In the genomic region with DNA sequence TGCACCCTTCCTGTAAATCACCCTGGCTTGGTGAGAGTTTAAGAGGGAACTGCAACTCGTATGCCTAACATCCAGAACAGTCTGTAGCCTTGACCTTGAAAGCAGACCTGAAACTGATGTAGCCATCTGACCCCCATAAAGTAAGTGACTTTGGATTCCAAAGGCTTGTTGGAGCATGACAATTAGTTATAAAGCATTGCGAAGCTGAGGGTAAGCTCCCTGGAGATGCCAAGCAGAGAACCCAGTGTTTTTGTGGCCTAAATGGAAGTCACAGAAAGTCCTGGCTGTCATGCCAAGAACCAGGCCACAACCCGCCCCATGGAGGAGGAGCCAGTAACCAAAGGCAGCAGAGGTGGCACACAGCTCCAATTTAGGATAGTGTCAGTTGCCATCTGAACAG, we compare ENCODE assay signal across 8 mouse cellular contexts. TPM values are rescaled to one million over a fixed set of nuclear protein-coding genes. Genes with fewer than 3 reads are reported as not detected.
DNase-seq lines count a peak whose midpoint lies in the region; ATAC-seq lines count a peak whose summit lies in the region.

No protein-coding gene starts in this region.

- no peaks in the 10 kb centered on the region for H3K36me3 ChIP-seq in lung, embryonic 16.5 days (ENCODE audit: control insufficient read depth, insufficient read depth, low read length)
- H3K36me3 ChIP-seq in heart, embryonic 11.5 days (ENCODE audit: control insufficient read depth, insufficient read depth, low read length) = no peaks in the 10 kb centered on the region

- H3K4me1 ChIP-seq in lung, embryonic 16.5 days (replicated peaks; ENCODE audit: control insufficient read depth, insufficient read depth, low read length) = peaks cover 19% of the 10 kb centered on the region
- H3K4me1 ChIP-seq in heart, embryonic 11.5 days (ENCODE audit: control insufficient read depth, insufficient read depth, low read length) = peaks cover 9% of the 10 kb centered on the region

- 0 out of 2 replicates have a peak overlapping the region, but pooled peaks have one; percentile 40 for H3K27ac ChIP-seq in lung, embryonic 16.5 days (ENCODE audit: low read length)
- H3K27ac ChIP-seq in heart, embryonic 11.5 days (ENCODE audit: low read depth, low read length) = no peak overlapping the region

- 61% methylated on average over 3 of the region's 3 CpGs for WGBS in lung, embryonic 16.5 days
- WGBS in heart, embryonic 11.5 days (ENCODE audit: insufficient replicate concordance) = 70% methylated on average over 3 of the region's 3 CpGs

- H3K4me3 ChIP-seq in lung, embryonic 16.5 days (ENCODE audit: low read length) = no peak overlapping the region
- H3K4me3 ChIP-seq in heart, embryonic 11.5 days (ENCODE audit: low read depth, low read length) = no peak overlapping the region

- H3K27me3 ChIP-seq in lung, embryonic 16.5 days (ENCODE audit: control insufficient read depth, insufficient read depth, low read depth, low read length) = no peaks in the 10 kb centered on the region
- H3K27me3 ChIP-seq in heart, embryonic 11.5 days (ENCODE audit: control insufficient read depth, insufficient read depth, low read length) = no peaks in the 10 kb centered on the region

- H3K9ac ChIP-seq in lung, embryonic 16.5 days (ENCODE audit: low read length) = peak overlapping the region; percentile 43
- H3K9ac ChIP-seq in heart, embryonic 11.5 days (ENCODE audit: low read depth, low read length) = no peak overlapping the region

- ATAC-seq in lung, embryonic 16.5 days (ENCODE audit: low read depth) = no peak
- no peak for ATAC-seq in heart, embryonic 11.5 days (replicated peaks; ENCODE audit: insufficient number of reproducible peaks, low FRiP score, low TSS enrichment)

- no peaks in the 10 kb centered on the region for H3K9me3 ChIP-seq in lung, embryonic 16.5 days (ENCODE audit: control insufficient read depth, low read length)
- H3K9me3 ChIP-seq in heart, embryonic 11.5 days (replicated peaks; ENCODE audit: control insufficient read depth, low read length) = no peaks in the 10 kb centered on the region

- DNase-seq in adrenal gland, adult (ENCODE audit: inconsistent age in 2 of 2, low spot score in 1 of 2) = peak; percentile 79 to 80
- no peak for DNase-seq in adrenal gland, postnatal 4 days (ENCODE audit: low spot score in 2 of 2)
- peak; percentile 65 to 81 for DNase-seq in right cerebral cortex, postnatal 10 days (ENCODE audit: low spot score in 2 of 2)
- DNase-seq in right cerebral cortex, postnatal 25 days = no peak
- DNase-seq in kidney, postnatal 36 days = peak; percentile 81 to 92
- DNase-seq in urinary bladder, adult 2 months (ENCODE audit: low spot score) = no peak

- H3K4me2 ChIP-seq in lung, embryonic 16.5 days (ENCODE audit: low read depth, low read length) = no peak overlapping the region
- no peak overlapping the region for H3K4me2 ChIP-seq in heart, embryonic 11.5 days

RNA-seq across cellular contexts. Expression of gene Mrpl19, which starts 21.8 kb away (rescaled TPM):
- 10 to 100 TPM; 38.3 to 40.0 TPM for total RNA-seq in adrenal gland, postnatal 4 days (2021)
- polyA plus RNA-seq in lung, embryonic 16.5 days (2015; fragmentation: Nextera tagmentation; extraction: Ambion mirVana) = 32.4 and 44.3 TPM in 2 replicates
- polyA plus RNA-seq in urinary bladder, adult 2 months (2012; rRNA removed) = 10.3 and 11.0 TPM in 2 replicates
- polyA plus RNA-seq in heart, embryonic 11.5 days (2014; fragmentation: Nextera tagmentation; extraction: Ambion mirVana) = 73.6 and 80.0 TPM in 2 replicates

RNA-seq across cellular contexts. Expression of gene Eva1a, which starts 53.3 kb away (rescaled TPM):
- total RNA-seq in adrenal gland, postnatal 4 days (2021) = 1 to 10 TPM; 4.9 to 6.3 TPM
- 38.8 and 42.4 TPM in 2 replicates for polyA plus RNA-seq in lung, embryonic 16.5 days (2015; fragmentation: Nextera tagmentation; extraction: Ambion mirVana)
- polyA plus RNA-seq in urinary bladder, adult 2 months (2012; rRNA removed) = 10.6 and 12.3 TPM in 2 replicates
- 5.0 and 6.4 TPM in 2 replicates for polyA plus RNA-seq in heart, embryonic 11.5 days (2014; fragmentation: Nextera tagmentation; extraction: Ambion mirVana)

Comparison
In these comparisons a context has a peak if more than half of its experiments do, and no peak if none do; other contexts are left out.
1. DNase-seq: peak in adrenal gland, adult (2 of 2), right cerebral cortex, postnatal 10 days (2 of 2) and kidney, postnatal 36 days (2 of 2); none in adrenal gland, postnatal 4 days (0 of 2), right cerebral cortex, postnatal 25 days (single experiment) and urinary bladder, adult 2 months (single experiment).